Mouse (Mus musculus): ENCODE results near the gene Gpr19.

DNA sequence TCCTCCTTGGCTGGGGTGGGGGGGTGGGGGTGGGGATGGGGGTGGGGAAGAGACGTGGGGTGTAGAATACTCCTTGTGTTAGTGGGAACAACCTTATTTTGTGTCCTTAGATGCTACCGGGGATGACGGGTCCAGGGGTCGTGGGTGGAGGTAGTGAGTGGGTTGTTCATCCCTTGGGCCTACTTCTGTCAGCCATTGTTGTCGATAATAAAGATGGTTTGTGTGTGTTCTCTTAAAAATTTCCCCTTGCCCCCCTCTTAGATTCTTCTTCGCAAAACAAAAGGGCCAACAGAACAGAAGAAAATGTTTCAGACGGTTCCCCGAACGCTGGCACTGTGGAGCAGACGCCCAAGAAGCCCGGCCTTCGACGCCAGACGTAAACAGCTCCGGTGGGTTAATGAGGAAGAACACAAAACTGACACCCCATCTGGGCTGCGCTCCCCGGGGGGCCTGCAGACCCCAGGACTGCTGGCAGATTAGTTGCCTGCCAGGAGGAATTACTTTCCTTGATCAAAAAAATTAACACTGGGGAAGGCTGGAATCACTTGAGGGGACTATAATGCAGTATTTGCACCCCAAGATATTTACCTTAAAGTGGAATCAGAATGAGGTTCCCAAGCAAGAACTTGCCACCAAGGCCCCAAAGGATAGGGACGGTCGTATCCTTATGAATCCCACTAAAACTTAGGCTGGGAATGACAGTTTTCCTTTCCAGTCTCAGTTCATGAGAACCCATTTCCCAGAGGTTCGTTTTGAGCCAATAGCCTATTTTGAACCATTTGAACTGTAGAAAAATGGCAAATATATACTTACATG, 23.5 kb upstream of the Gpr19 start:
- TF ChIP-seq CTCF (IDR thresholded peaks at IDR 0.05; ENCODE audit: low read depth, low read length) = no peak
- TF ChIP-seq POLR2AphosphoS5 (IDR thresholded peaks at IDR 0.05; ENCODE audit: insufficient replicate concordance, low read depth, low read length) = no peak
- no peak for TF ChIP-seq TAL1 (conservative IDR thresholded peaks at IDR 0.05; ENCODE audit: low read depth, low read length)

Measured in G1E (cell line).